Mouse (Mus musculus): ENCODE results near the gene Spred2.

DNA sequence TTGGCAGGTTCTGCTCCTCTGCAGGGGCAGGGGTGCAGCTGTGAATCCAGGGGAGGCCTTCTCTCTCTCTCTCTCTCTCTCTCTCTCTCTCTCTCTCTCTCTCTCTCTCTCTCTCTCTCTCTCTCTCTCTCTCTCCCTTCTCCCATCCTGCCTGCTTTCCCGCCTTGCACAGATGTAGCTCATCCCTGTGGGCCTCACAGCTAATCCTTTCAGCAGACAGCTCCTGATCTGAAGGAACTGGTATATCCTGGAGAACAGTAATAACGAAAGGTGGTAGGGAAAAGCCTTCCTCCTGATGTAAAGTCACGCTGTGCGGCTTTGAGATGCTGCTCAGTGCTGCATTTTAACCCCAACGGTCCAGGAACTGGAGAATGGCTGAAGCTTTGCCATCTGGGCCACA is 130.4 kb downstream of the Spred2 start:
- TF ChIP-seq CTCF (IDR thresholded peaks at IDR 0.05; ENCODE audit: insufficient read depth, low read depth, low read length) (no peak), POLR2A (IDR thresholded peaks at IDR 0.05; ENCODE audit: insufficient read depth, low read depth, low read length) (no peak)
